Mouse (Mus musculus) embryonic facial prominence, embryonic 11.5 days (tissue): Measurements from ENCODE around the gene Padi4. TPM values are rescaled to one million over a fixed set of nuclear protein-coding genes. Genes with fewer than 3 reads are reported as not detected.

Source experiments
- ATAC-seq: fragments of 200-750 bp; cut with Nextera tagmentation; replicated peaks from 2 replicates; pipeline ENCODE4 v1.8.0; 2017; ENCODE audit warnings: low read depth; ENCODE audit not compliant: insufficient number of reproducible peaks, low FRiP score, low TSS enrichment
- DNase-seq: peaks from one replicate; pipeline ENCODE4 v3.0.0-alpha.2; 2015; ENCODE audit warnings: low spot score
- H3K27ac ChIP-seq: fragments of 300-500 bp; sonication (generic); replicated peaks from 2 replicates; pipeline ENCODE4 v1.5.1; 2014; ENCODE audit warnings: mild to moderate bottlenecking, low read depth, low read length, control low read depth
- H3K27me3 ChIP-seq: fragments of 300-500 bp; sonication (generic); 2 replicates; pipeline ENCODE4 v1.6.1; 2014; ENCODE audit warnings: mild to moderate bottlenecking, low read length, moderate library complexity, mixed read lengths; ENCODE audit not compliant: control insufficient read depth, insufficient read depth
- H3K36me3 ChIP-seq: fragments of 300-500 bp; sonication (generic); replicated peaks from 2 replicates; pipeline ENCODE4 v1.6.1; 2014; ENCODE audit warnings: low read depth, mild to moderate bottlenecking, low read length, moderate library complexity, mixed read lengths; ENCODE audit not compliant: control insufficient read depth, insufficient read depth
- H3K4me1 ChIP-seq: fragments of 300-500 bp; sonication (generic); 2 replicates; pipeline ENCODE4 v1.6.1; 2014; ENCODE audit warnings: low read length, mixed read lengths; ENCODE audit not compliant: control insufficient read depth, insufficient read depth
- H3K4me2 ChIP-seq: fragments of 300-500 bp; sonication (generic); 2 replicates; pipeline ENCODE4 v1.6.1; 2014; ENCODE audit warnings: low read depth, mild to moderate bottlenecking, control low read depth, low read length, moderate library complexity
- H3K4me3 ChIP-seq: fragments of 300-500 bp; sonication (generic); 2 replicates; pipeline ENCODE4 v1.5.1; 2014; ENCODE audit warnings: low read depth, low read length, control low read depth
- H3K9ac ChIP-seq: fragments of 300-500 bp; sonication (generic); replicated peaks from 2 replicates; pipeline ENCODE4 v1.6.1; 2014; ENCODE audit warnings: mild to moderate bottlenecking, control low read depth, low read length
- H3K9me3 ChIP-seq: fragments of 300-500 bp; sonication (generic); replicated peaks from 2 replicates; pipeline ENCODE4 v1.6.1; 2016; ENCODE audit warnings: mild to moderate bottlenecking, low read length, inconsistent platforms, mixed read lengths; ENCODE audit not compliant: control insufficient read depth
- WGBS: fragments of 180-500 bp; shearing (Covaris S2); extraction: QIAGEN DNeasy Blood & Tissue Kit; methylation state at CpG from one replicate; pipeline ENCODE4 v1.1.7; 2014; 5-methylcytosine and 5-hydroxymethylcytosine counted together
- polyA plus RNA-seq: library from polyadenylated mRNA; unstranded; fragments of >200 nt; fragmentation: Nextera tagmentation; extraction: Ambion mirVana; gene quantifications from 2 replicates; pipeline ENCODE4 v1.2.1, GENCODE M21; 2014

Padi4 gene
- polyA plus RNA-seq, 1 experiment from 2014 or later: 0.20 TPM

DNA sequence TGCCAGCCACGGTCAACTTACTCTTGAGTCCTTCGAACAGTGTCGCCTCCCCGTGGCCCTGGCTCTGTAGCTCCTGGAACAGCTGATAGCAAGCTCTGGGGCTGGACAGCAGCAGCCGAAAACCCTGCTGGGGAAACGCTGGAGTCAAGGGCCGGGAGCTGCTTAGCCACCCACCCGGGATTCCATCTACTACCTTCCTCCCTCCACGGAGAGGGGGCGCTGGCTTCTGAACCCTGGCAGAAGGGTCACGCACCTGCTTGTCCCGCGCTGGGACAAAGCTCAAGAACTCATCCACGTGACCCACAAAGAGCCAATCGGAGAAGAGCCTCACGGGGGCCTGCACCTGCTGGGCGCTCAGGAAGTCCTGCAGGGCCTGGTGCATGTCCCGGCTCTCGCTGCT is 23.7 kb downstream of the Padi4 start:
- no peak for ATAC-seq
- H3K4me3 ChIP-seq: no peak overlapping the region
- H3K27ac ChIP-seq: no peak overlapping the region
- DNase-seq: peak; percentile 27
- H3K9ac ChIP-seq: no peak overlapping the region
- H3K9me3 ChIP-seq: no peaks in the 10 kb centered on the region
- H3K4me2 ChIP-seq: peak overlapping the region; percentile 34
- H3K27me3 ChIP-seq: no peaks in the 10 kb centered on the region
- no peaks in the 10 kb centered on the region for H3K36me3 ChIP-seq
- no peaks in the 10 kb centered on the region for H3K4me1 ChIP-seq
- 8% methylated on average over 19 of the region's 19 CpGs for WGBS

- WGBS: 20% methylated on average over 12 of the region's 12 CpGs
- no peaks in the 10 kb centered on the region for H3K9me3 ChIP-seq
- no peak overlapping the region for H3K4me2 ChIP-seq
- no peak overlapping the region for H3K4me3 ChIP-seq
- H3K4me1 ChIP-seq: no peaks in the 10 kb centered on the region
- H3K36me3 ChIP-seq: no peaks in the 10 kb centered on the region
- no peak for DNase-seq
- no peak for ATAC-seq
- H3K27me3 ChIP-seq: no peaks in the 10 kb centered on the region
- no peak overlapping the region for H3K9ac ChIP-seq
- no peak overlapping the region for H3K27ac ChIP-seq
Measured at GRCm38 (mm10) chr4:140747978-140748377, 26.1 kb downstream of the Padi4 start.

DNA sequence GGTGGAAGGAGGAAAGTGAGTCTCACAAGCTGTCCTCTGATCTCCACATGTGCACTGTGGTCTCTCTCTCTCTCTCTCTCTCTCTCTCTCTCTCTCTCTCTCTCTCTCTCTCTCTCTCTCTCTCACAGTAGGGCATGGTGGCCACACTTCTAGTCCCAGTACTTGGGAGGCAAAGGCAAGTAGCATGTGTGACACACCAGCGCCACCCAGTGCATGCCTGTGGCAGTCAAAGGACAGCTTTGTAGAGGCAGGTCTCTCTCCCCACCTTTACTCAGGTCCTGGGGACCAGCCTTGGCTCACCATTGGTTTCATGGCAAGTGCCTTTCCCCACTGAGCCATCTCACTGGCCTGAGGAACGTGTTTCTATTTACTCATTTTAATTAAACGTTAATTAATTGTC is 29.4 kb downstream of the Padi4 start:
- H3K4me3 ChIP-seq: no peak overlapping the region
- H3K4me1 ChIP-seq: no peaks in the 10 kb centered on the region
- H3K4me2 ChIP-seq: no peak overlapping the region
- H3K9ac ChIP-seq: no peak overlapping the region
- no peaks in the 10 kb centered on the region for H3K36me3 ChIP-seq
- peak; percentile 36 for DNase-seq
- H3K27me3 ChIP-seq: no peaks in the 10 kb centered on the region
- H3K9me3 ChIP-seq: no peaks in the 10 kb centered on the region
- no peak for ATAC-seq
- 22% methylated on average over 3 of the region's 3 CpGs for WGBS
- no peak overlapping the region for H3K27ac ChIP-seq

- Histone ChIP-seq H3K4me3 (no peak overlapping the region), H3K9ac (no peak overlapping the region), H3K9me3 (no peaks in the 10 kb centered on the region), H3K4me2 (no peak overlapping the region), H3K4me1 (no peaks in the 10 kb centered on the region), H3K27ac (no peak overlapping the region), H3K27me3 (no peaks in the 10 kb centered on the region), H3K36me3 (no peaks in the 10 kb centered on the region)
- DNase-seq: no peak
- ATAC-seq: no peak
- WGBS: 52% methylated on average over 4 of the region's 4 CpGs
Measured at GRCm38 (mm10) chr4:140743086-140743485, 30.9 kb downstream of the Padi4 start.

GRCm38 (mm10) chr4:140742543-140742942 is 31.5 kb downstream of the Padi4 start, which contains the start of gene Padi6:
Gene Padi6 (minus strand): TSS chr4:140742643.
- H3K9ac ChIP-seq: no peak within 1 kb of the TSS
- no peaks in the 10 kb centered on the region for H3K4me1 ChIP-seq
- no peaks in the 10 kb centered on the region for H3K9me3 ChIP-seq
- 52% methylated on average over 2 of the region's 2 CpGs for WGBS
- H3K36me3 ChIP-seq: no peaks in the 10 kb centered on the region
- no peak within 1 kb of the TSS for H3K4me2 ChIP-seq
- no peaks in the 10 kb centered on the region for H3K27me3 ChIP-seq
- no peak within 1 kb of the TSS for H3K4me3 ChIP-seq
- ATAC-seq (no peak), DNase-seq (no peak)
- no peak within 1 kb of the TSS for H3K27ac ChIP-seq

- DNase-seq (no peak), ATAC-seq (no peak)
- Histone ChIP-seq H3K4me3 (no peak overlapping the region), H3K4me2 (no peak overlapping the region), H3K36me3 (no peaks in the 10 kb centered on the region), H3K27me3 (no peaks in the 10 kb centered on the region), H3K4me1 (no peaks in the 10 kb centered on the region), H3K9ac (no peak overlapping the region), H3K27ac (no peak overlapping the region), H3K9me3 (no peaks in the 10 kb centered on the region)
- WGBS: 91% methylated on average over 6 of the region's 6 CpGs
Measured at GRCm38 (mm10) chr4:140741401-140741800, 32.6 kb downstream of the Padi4 start.

GRCm38 (mm10) chr4:140740655-140741054 is 33.4 kb downstream of the Padi4 start:
- no peak overlapping the region for H3K4me2 ChIP-seq
- no peak overlapping the region for H3K27ac ChIP-seq
- no peak for ATAC-seq
- no peak for DNase-seq
- no peaks in the 10 kb centered on the region for H3K4me1 ChIP-seq
- H3K4me3 ChIP-seq: no peak overlapping the region
- WGBS: 87% methylated on average over 11 of the region's 11 CpGs
- no peaks in the 10 kb centered on the region for H3K36me3 ChIP-seq
- H3K27me3 ChIP-seq: no peaks in the 10 kb centered on the region
- H3K9me3 ChIP-seq: no peaks in the 10 kb centered on the region
- H3K9ac ChIP-seq: no peak overlapping the region

GRCm38 (mm10) chr4:140732871-140733270 is 41.2 kb downstream of the Padi4 start:
- ATAC-seq (no peak), DNase-seq (no peak)
- Histone ChIP-seq H3K36me3 (no peaks in the 10 kb centered on the region), H3K27ac (no peak overlapping the region), H3K9me3 (no peaks in the 10 kb centered on the region), H3K4me3 (no peak overlapping the region), H3K9ac (no peak overlapping the region), H3K27me3 (no peaks in the 10 kb centered on the region), H3K4me2 (no peak overlapping the region), H3K4me1 (no peaks in the 10 kb centered on the region)
- 75% methylated on average over 7 of the region's 7 CpGs for WGBS
